Mouse (Mus musculus): ENCODE measurements around the gene Tom1l2. TPM values are rescaled to one million over a fixed set of nuclear protein-coding genes. Genes with fewer than 3 reads are reported as not detected.

Gene Tom1l2
- polyA plus RNA-seq, 1 experiment from 2014 or later = 10.6 TPM

DNA sequence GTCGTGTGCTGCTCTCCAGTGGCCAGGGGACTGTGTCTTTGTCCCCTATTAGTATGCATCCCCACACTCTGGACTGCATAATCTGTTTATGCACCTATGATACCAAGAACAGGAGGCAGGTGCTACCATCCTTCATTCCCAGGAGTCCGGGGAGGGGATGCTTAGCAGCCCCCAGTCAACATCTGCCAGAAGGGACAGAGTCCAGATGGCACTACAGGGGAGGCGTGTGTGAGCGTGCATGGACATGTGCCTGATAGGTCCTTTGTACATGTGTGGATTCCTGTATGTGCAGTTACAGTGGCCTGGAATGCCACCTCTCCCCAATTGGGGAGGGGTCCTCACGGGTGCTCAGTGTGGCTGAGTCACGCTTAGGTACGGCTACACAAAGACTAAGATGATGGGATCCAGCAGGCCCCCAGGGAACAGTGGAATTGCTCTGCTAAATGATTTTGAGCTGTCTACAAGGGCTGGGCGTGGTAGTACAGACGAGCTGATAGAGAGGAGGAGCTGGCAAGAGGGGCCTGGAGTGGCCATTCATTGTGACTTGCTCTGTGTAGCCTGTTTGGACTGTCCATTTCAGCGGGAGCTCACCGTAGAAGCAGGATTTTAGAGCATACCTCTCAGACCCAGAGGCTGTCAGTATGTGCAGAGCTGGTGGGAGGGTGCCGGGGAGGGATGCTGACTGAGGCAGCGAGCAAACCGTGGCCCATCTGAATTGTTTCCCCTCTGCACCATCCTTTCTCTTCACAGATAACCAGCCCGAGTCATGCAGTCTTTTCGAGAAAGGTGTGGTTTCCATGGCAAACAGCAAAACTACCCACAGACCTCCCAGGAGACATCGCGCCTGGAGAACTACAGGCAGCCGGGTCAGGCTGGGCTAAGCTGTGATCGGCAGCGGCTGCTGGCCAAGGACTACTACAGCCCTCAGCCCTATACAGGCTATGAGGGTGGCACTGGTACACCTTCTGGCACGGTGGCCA is 168.1 kb downstream of the Tom1l2 start:
- no peak overlapping the region for H3K4me2 ChIP-seq (ENCODE audit: low read depth, severe bottlenecking)
- DNase-seq (ENCODE audit: low spot score) (no peak), ATAC-seq (ENCODE audit: insufficient number of reproducible peaks, low FRiP score, low TSS enrichment, low read depth) (no peak)
- peaks cover 33% of the 10 kb centered on the region for H3K4me1 ChIP-seq (ENCODE audit: control insufficient read depth, insufficient read depth, low read length)
- H3K4me3 ChIP-seq (ENCODE audit: low read depth, low read length) = no peak overlapping the region
- H3K27me3 ChIP-seq (ENCODE audit: control insufficient read depth, insufficient read depth, low read length) = no peaks in the 10 kb centered on the region
- no peak overlapping the region for H3K27ac ChIP-seq (replicated peaks; ENCODE audit: low read depth, low read length)
- H3K9me3 ChIP-seq (ENCODE audit: control insufficient read depth, low read length) = no peaks in the 10 kb centered on the region
- H3K9ac ChIP-seq (ENCODE audit: low read length) = no peak overlapping the region
- peaks cover 40% of the 10 kb centered on the region for H3K36me3 ChIP-seq (ENCODE audit: control insufficient read depth, insufficient read depth, low read length)
- 66% methylated on average over 22 of the region's 22 CpGs for WGBS

DNA sequence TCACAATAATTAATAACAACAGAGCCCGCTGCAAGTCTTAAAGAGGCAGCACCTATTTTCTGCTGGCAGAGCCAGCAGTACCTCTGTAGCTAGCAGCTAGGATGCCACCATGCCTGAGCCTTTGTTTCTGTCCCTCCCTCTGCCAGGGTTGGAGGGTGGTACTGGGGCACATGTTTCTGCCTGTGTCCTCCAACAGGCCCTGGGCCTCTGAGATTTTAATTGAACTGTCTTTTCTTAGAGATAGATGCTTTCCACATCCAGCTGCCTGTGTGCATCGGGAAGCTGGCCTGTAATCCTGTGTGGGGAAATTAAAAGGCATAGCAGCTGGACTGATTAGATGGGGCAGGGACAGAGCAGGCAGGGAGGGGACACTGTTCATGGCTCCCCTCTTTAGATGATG is 170.0 kb downstream of the Tom1l2 start:
- Histone ChIP-seq H3K27ac (replicated peaks; ENCODE audit: low read depth, low read length) (no peak overlapping the region; the same call in 1 of the 2 replicates), H3K9ac (ENCODE audit: low read length) (no peak overlapping the region)

DNA sequence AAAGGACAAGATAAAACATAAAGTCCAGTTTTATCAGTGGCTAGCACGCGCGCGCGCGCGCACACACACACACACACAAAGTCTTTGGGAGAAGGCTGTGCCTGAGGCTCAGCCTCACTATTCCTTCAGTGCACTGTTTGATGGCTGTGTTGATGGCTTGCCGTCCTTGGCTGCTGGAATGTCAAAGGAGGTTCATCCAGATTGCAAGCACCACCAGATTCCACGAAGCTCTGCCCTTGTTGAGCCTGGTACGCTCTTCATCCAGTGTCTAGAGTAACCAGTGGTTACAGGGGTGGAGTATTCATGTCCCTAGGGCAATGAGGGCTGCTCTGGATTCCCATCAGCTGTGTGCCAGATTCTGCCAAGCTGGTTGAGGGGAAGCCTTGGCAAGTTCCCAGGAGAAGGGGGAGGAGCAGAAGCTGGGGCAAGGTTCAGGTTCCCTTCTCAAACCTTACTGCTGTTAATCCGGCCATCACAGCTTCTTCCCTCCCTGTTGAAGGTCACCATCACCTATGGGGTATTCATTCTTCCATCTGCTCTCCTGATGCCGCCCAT is 170.5 kb downstream of the Tom1l2 start:
- no peak overlapping the region for H3K4me2 ChIP-seq (ENCODE audit: low read depth, severe bottlenecking)
- H3K4me1 ChIP-seq (ENCODE audit: control insufficient read depth, insufficient read depth, low read length) = peaks cover 46% of the 10 kb centered on the region
- H3K4me3 ChIP-seq (ENCODE audit: low read depth, low read length) = no peak overlapping the region
- no peak overlapping the region; the same call in 1 of the 2 replicates for H3K27ac ChIP-seq (replicated peaks; ENCODE audit: low read depth, low read length)
- no peaks in the 10 kb centered on the region for H3K27me3 ChIP-seq (ENCODE audit: control insufficient read depth, insufficient read depth, low read length)
- WGBS = 81% methylated on average over 12 of the region's 12 CpGs
- DNase-seq (ENCODE audit: low spot score) = no peak
- no peak overlapping the region for H3K9ac ChIP-seq (ENCODE audit: low read length)
- no peak for ATAC-seq (ENCODE audit: insufficient number of reproducible peaks, low FRiP score, low TSS enrichment, low read depth)
- H3K36me3 ChIP-seq (ENCODE audit: control insufficient read depth, insufficient read depth, low read length) = peaks cover 19% of the 10 kb centered on the region
- H3K9me3 ChIP-seq (ENCODE audit: control insufficient read depth, low read length) = no peaks in the 10 kb centered on the region

More for the DNA sequence above, 170.0 kb downstream of the Tom1l2 start:
- H3K36me3 ChIP-seq (ENCODE audit: control insufficient read depth, insufficient read depth, low read length) = peaks cover 23% of the 10 kb centered on the region
- H3K4me2 ChIP-seq (ENCODE audit: low read depth, severe bottlenecking) = no peak overlapping the region
- ATAC-seq (ENCODE audit: insufficient number of reproducible peaks, low FRiP score, low TSS enrichment, low read depth) (no peak), DNase-seq (ENCODE audit: low spot score) (no peak)
- no peaks in the 10 kb centered on the region for H3K9me3 ChIP-seq (ENCODE audit: control insufficient read depth, low read length)
- 60% methylated on average over 2 of the region's 2 CpGs for WGBS
- no peak overlapping the region for H3K4me3 ChIP-seq (ENCODE audit: low read depth, low read length)
- no peaks in the 10 kb centered on the region for H3K27me3 ChIP-seq (ENCODE audit: control insufficient read depth, insufficient read depth, low read length)
- H3K4me1 ChIP-seq (ENCODE audit: control insufficient read depth, insufficient read depth, low read length) = peaks cover 41% of the 10 kb centered on the region

DNA sequence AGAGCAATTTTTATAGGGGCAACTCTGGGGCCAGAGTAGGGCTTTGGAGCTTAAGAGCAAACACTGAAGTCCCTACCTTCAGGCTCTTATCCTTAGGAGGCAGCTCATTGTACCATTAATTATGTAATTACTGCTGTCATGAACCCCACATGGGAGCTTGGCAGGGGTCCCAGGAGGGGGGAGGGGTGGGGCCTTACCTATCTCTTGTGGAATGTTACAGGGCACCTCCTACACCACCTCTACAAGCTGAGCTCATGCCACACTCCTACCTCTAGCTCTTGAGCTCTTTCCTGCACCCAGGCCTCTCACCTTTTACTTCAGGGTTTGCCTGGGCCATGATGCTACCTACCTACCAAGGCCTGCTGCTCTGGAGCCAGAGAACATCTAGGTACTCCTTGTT is 174.2 kb downstream of the Tom1l2 start:
- no peaks in the 10 kb centered on the region for H3K36me3 ChIP-seq (ENCODE audit: control insufficient read depth, insufficient read depth, low read length)
- peaks cover 58% of the 10 kb centered on the region for H3K4me1 ChIP-seq (ENCODE audit: control insufficient read depth, insufficient read depth, low read length)
- DNase-seq (ENCODE audit: low spot score) (no peak), ATAC-seq (ENCODE audit: insufficient number of reproducible peaks, low FRiP score, low TSS enrichment, low read depth) (no peak)
- no peaks in the 10 kb centered on the region for H3K27me3 ChIP-seq (ENCODE audit: control insufficient read depth, insufficient read depth, low read length)
- no peak overlapping the region for H3K27ac ChIP-seq (replicated peaks; ENCODE audit: low read depth, low read length)
- no peak overlapping the region for H3K4me2 ChIP-seq (ENCODE audit: low read depth, severe bottlenecking)
- H3K9me3 ChIP-seq (ENCODE audit: control insufficient read depth, low read length) = no peaks in the 10 kb centered on the region
- no peak overlapping the region for H3K9ac ChIP-seq (ENCODE audit: low read length)
- H3K4me3 ChIP-seq (ENCODE audit: low read depth, low read length) = no peak overlapping the region

DNA sequence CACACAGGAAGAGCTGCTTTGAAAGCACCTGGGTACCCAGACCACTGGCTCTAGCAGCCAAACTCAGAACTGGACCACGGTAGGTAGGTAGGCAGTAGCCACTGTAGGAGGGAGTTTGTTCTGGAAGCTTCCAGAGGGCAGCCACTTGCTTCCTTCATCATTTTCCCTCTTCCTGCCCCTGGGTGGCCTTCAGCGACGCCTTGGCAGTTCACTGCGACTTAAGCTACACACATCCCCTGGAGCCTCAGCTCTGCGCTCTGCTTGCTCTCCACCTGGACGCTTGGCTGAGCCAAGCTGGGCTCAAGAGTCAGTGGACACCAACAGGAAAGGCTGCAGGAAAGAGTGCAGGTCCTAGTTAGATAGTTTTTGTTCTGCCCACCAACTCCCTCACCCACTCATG is 174.7 kb downstream of the Tom1l2 start:
- DNase-seq (ENCODE audit: low spot score) (no peak), ATAC-seq (ENCODE audit: insufficient number of reproducible peaks, low FRiP score, low TSS enrichment, low read depth) (no peak)
- H3K27me3 ChIP-seq (ENCODE audit: control insufficient read depth, insufficient read depth, low read length) = no peaks in the 10 kb centered on the region
- H3K4me3 ChIP-seq (ENCODE audit: low read depth, low read length) = no peak overlapping the region; the same call in 1 of the 2 replicates
- no peak overlapping the region for H3K9ac ChIP-seq (ENCODE audit: low read length)
- H3K36me3 ChIP-seq (ENCODE audit: control insufficient read depth, insufficient read depth, low read length) = no peaks in the 10 kb centered on the region
- no peaks in the 10 kb centered on the region for H3K9me3 ChIP-seq (ENCODE audit: control insufficient read depth, low read length)
- 25% methylated on average over 6 of the region's 6 CpGs for WGBS
- H3K4me2 ChIP-seq (ENCODE audit: low read depth, severe bottlenecking) = peak overlapping the region; percentile 100
- peaks cover 55% of the 10 kb centered on the region for H3K4me1 ChIP-seq (ENCODE audit: control insufficient read depth, insufficient read depth, low read length)
- H3K27ac ChIP-seq (replicated peaks; ENCODE audit: low read depth, low read length) = no peak overlapping the region

DNA sequence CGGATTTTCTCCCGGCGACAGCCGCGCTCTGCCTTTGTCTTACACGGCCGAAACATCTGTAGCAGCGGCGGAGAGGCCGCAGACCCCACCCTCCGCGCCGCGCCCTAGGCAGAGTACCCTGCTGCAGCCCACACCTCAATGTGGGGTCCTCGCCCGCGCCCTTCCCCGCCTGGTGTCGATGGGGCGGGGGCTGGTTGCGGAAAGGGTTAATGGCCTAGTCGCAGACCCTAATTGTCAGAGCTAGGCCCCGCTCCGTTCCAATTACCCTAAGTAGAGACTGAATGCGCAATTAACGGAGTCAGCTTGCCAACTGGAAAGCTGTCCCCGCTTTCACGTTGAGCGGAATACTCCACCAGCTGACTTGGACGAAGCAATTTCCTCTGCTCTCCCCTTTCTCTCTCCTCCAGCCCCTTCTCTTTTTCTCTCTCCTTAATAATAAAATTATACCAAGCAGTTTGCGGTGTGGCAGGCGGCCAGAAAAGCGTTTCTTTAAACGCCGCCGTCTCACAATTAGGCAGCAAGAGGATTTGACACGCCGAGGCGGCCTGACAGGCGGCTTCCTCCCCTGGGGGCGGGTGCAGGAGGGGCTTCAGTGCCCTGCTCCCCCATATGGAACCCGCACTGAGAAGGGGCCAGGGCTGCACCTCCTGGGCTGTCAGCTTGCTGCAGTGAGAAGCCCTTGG is 175.6 kb downstream of the Tom1l2 start:
- peak overlapping the region; percentile 78 for H3K27ac ChIP-seq (replicated peaks; ENCODE audit: low read depth, low read length)
- under 1% methylated on average over 42 of the region's 42 CpGs for WGBS
- DNase-seq (ENCODE audit: low spot score) = peak; percentile 60
- peak overlapping the region; percentile 61 for H3K4me3 ChIP-seq (ENCODE audit: low read depth, low read length)
- peaks cover 46% of the 10 kb centered on the region for H3K4me1 ChIP-seq (ENCODE audit: control insufficient read depth, insufficient read depth, low read length)
- peak; percentile 28 for ATAC-seq (ENCODE audit: insufficient number of reproducible peaks, low FRiP score, low TSS enrichment, low read depth)
- H3K4me2 ChIP-seq (ENCODE audit: low read depth, severe bottlenecking) = peak overlapping the region; percentile 100
- no peaks in the 10 kb centered on the region for H3K36me3 ChIP-seq (ENCODE audit: control insufficient read depth, insufficient read depth, low read length)
- no peaks in the 10 kb centered on the region for H3K27me3 ChIP-seq (ENCODE audit: control insufficient read depth, insufficient read depth, low read length)
- no peaks in the 10 kb centered on the region for H3K9me3 ChIP-seq (ENCODE audit: control insufficient read depth, low read length)
- H3K9ac ChIP-seq (ENCODE audit: low read length) = peak overlapping the region; percentile 70

Small RNA genes lying within 50 kb of the gene (microRNA-seq; reads per million reads assigned to microRNA genes)
- gene Gm27711 (not detected), gene Mir6921 (not detected), gene Mir6922 (not detected)

Other genes starting within 250 kb of the Tom1l2 start
- 35.5 and 36.0 TPM in 2 replicates for gene Rai1, start 247.9 kb downstream of the Tom1l2 start, polyA plus RNA-seq (2014; fragmentation: Nextera tagmentation; extraction: Ambion mirVana)
- 53.2 and 55.3 TPM in 2 replicates for gene Srebf1, start 130.3 kb downstream of the Tom1l2 start, polyA plus RNA-seq (2014; fragmentation: Nextera tagmentation; extraction: Ambion mirVana)
- 1.4 and 1.9 TPM in 2 replicates for gene Drc3, start 424 bp upstream of the Tom1l2 start, polyA plus RNA-seq (2014; fragmentation: Nextera tagmentation; extraction: Ambion mirVana)
- gene Gid4, start 64.2 kb upstream of the Tom1l2 start, polyA plus RNA-seq (2014; fragmentation: Nextera tagmentation; extraction: Ambion mirVana) = 28.6 and 30.8 TPM in 2 replicates
- 48.4 and 53.7 TPM in 2 replicates for gene Atpaf2, start 65.6 kb upstream of the Tom1l2 start, polyA plus RNA-seq (2014; fragmentation: Nextera tagmentation; extraction: Ambion mirVana)
- 129 and 137 TPM in 2 replicates for gene Drg2, start 101.7 kb upstream of the Tom1l2 start, polyA plus RNA-seq (2014; fragmentation: Nextera tagmentation; extraction: Ambion mirVana)
- 0.17 and 0.31 TPM in 2 replicates for gene Myo15, start 116.4 kb upstream of the Tom1l2 start, polyA plus RNA-seq (2014; fragmentation: Nextera tagmentation; extraction: Ambion mirVana)
- gene Alkbh5, start 183.5 kb upstream of the Tom1l2 start, polyA plus RNA-seq (2014; fragmentation: Nextera tagmentation; extraction: Ambion mirVana) = 34.7 and 34.9 TPM in 2 replicates

Data from limb, embryonic 11.5 days (tissue).